Mouse (Mus musculus) cerebellum, adult 9-10 months (tissue): Measurements from ENCODE around the gene Spred3.
"Not testable (repeated sequence)": the region's sequence is repeated elsewhere in the genome, so short reads cannot be mapped to it uniquely, and the experiment has no call there.

ENCODE experiments used
- DNase-seq: peaks from one replicate; pipeline ENCODE4 v3.0.0; 2022

Gene Spred3

GRCm38 (mm10) chr7:29168791-29169230 is 1.4 kb downstream of the Spred3 start:
- DNase-seq: peak; percentile 69

- DNase-seq: no peak
Measured at GRCm38 (mm10) chr7:29168121-29168695, 2.0 kb downstream of the Spred3 start.

GRCm38 (mm10) chr7:29167656-29168055 is 2.6 kb downstream of the Spred3 start:
- peak; percentile 38 for DNase-seq

- DNase-seq: no peak
Measured at GRCm38 (mm10) chr7:29162750-29163525, 7.3 kb downstream of the Spred3 start.

GRCm38 (mm10) chr7:29162294-29162693 is 7.9 kb downstream of the Spred3 start:
- DNase-seq: no peak

- DNase-seq: no peak
Measured at GRCm38 (mm10) chr7:29158264-29158663, 11.9 kb downstream of the Spred3 start.

- DNase-seq: peak; percentile 92
Measured at GRCm38 (mm10) chr7:29155838-29156782, 14.1 kb downstream of the Spred3 start, which contains the start of gene Fam98c. Fam98c (minus strand) TSS chr7:29156234.

- DNase-seq: peak; percentile 92
Measured at GRCm38 (mm10) chr7:29155196-29155837, 14.9 kb downstream of the Spred3 start.

GRCm38 (mm10) chr7:29154018-29154720 is 16.0 kb downstream of the Spred3 start:
- peak; percentile 61 for DNase-seq

- no peak for DNase-seq
Measured at GRCm38 (mm10) chr7:29151486-29151885, 18.7 kb downstream of the Spred3 start.

GRCm38 (mm10) chr7:29148771-29149170 is 21.4 kb downstream of the Spred3 start:
- DNase-seq: no peak

- DNase-seq: no peak
Measured at GRCm38 (mm10) chr7:29146625-29147367, 23.4 kb downstream of the Spred3 start.

GRCm38 (mm10) chr7:29144006-29144405 is 26.2 kb downstream of the Spred3 start:
- DNase-seq: no peak

- no peak for DNase-seq
Measured at GRCm38 (mm10) chr7:29141416-29141815, 28.8 kb downstream of the Spred3 start.

- not testable (repeated sequence) for DNase-seq
Measured at GRCm38 (mm10) chr7:29139237-29139636, 31.0 kb downstream of the Spred3 start.

GRCm38 (mm10) chr7:29137429-29137828 is 32.8 kb downstream of the Spred3 start:
- no peak for DNase-seq

- DNase-seq: no peak
Measured at GRCm38 (mm10) chr7:29134693-29135386, 35.4 kb downstream of the Spred3 start, which contains the start of gene Rasgrp4. Rasgrp4 (plus strand) TSS chr7:29134851.

GRCm38 (mm10) chr7:29134230-29134629 is 36.0 kb downstream of the Spred3 start:
- DNase-seq: no peak

GRCm38 (mm10) chr7:29128725-29129124 is 41.5 kb downstream of the Spred3 start:
- no peak for DNase-seq

- DNase-seq: peak; percentile 53
Measured at GRCm38 (mm10) chr7:29126173-29126915, 43.9 kb downstream of the Spred3 start.
